Mouse (Mus musculus) lung, postnatal 0 days (tissue): ENCODE data around the gene Nsmf. TPM values are rescaled to one million over a fixed set of nuclear protein-coding genes. Genes with fewer than 3 reads are reported as not detected.
A peak's percentile ranks its signal among the peaks of the same experiment; 100 is the strongest.

Experiments used
- ATAC-seq: fragments of 200-750 bp; cut with Nextera tagmentation; 2 replicates; pipeline ENCODE4 v1.8.0; 2017; ENCODE audit warnings: moderate library complexity
- DNase-seq: peaks from one replicate; pipeline ENCODE4 v3.0.0-alpha.2; 2016; ENCODE audit warnings: low spot score
- H3K27ac ChIP-seq: fragments of 300-500 bp; sonication (generic); 2 replicates; pipeline ENCODE4 v1.5.1; 2014; ENCODE audit warnings: antibody characterized with exemption, mild to moderate bottlenecking, low read length, mixed read lengths
- H3K27me3 ChIP-seq: fragments of 300-500 bp; sonication (generic); replicated peaks from 2 replicates; pipeline ENCODE4 v1.6.1; 2014; ENCODE audit warnings: low read length, mixed read lengths; ENCODE audit not compliant: insufficient read depth
- H3K36me3 ChIP-seq: fragments of 300-500 bp; sonication (generic); 2 replicates; pipeline ENCODE4 v1.6.1; 2014; ENCODE audit warnings: low read length, mixed read lengths; ENCODE audit not compliant: insufficient read depth
- H3K4me1 ChIP-seq: fragments of 300-500 bp; sonication (generic); 2 replicates; pipeline ENCODE4 v1.6.1; 2014; ENCODE audit warnings: antibody characterized with exemption, low read depth, low read length, mixed read lengths; ENCODE audit not compliant: insufficient read depth
- H3K4me2 ChIP-seq: fragments of 300-500 bp; sonication (generic); replicated peaks from 2 replicates; pipeline ENCODE4 v1.6.1; 2014; ENCODE audit warnings: low read depth, mild to moderate bottlenecking, low read length, moderate library complexity, mixed read lengths
- H3K4me3 ChIP-seq: fragments of 300-500 bp; sonication (generic); 2 replicates; pipeline ENCODE4 v1.5.1; 2014; ENCODE audit warnings: low read depth, low read length
- H3K9ac ChIP-seq: fragments of 300-500 bp; sonication (generic); replicated peaks from 2 replicates; pipeline ENCODE4 v1.6.1; 2014; ENCODE audit warnings: low read depth, mild to moderate bottlenecking
- H3K9me3 ChIP-seq: fragments of 300-500 bp; sonication (generic); 2 replicates; pipeline ENCODE4 v1.6.1; 2016; ENCODE audit warnings: low read length, mixed read lengths
- CTCF ChIP-seq: IDR thresholded peaks from 2 replicates; pipeline ENCODE4 v1.5.1; 2016; ENCODE audit warnings: antibody characterized with exemption, mild to moderate bottlenecking
- EP300 ChIP-seq: IDR thresholded peaks from 2 replicates; pipeline ENCODE4 v1.6.1; 2016; ENCODE audit warnings: antibody characterized with exemption, mild to moderate bottlenecking, control low read depth
- WGBS: fragments of 180-500 bp; shearing (Covaris S2); extraction: QIAGEN DNeasy Blood & Tissue Kit; methylation state at CpG from one replicate; pipeline ENCODE4 v1.1.7; 2014; 5-methylcytosine and 5-hydroxymethylcytosine counted together
- polyA plus RNA-seq: library from polyadenylated mRNA; unstranded; fragments of >200 nt; fragmentation: Nextera tagmentation; extraction: Ambion mirVana; gene quantifications from 2 replicates; pipeline ENCODE4 v1.2.1, GENCODE M21; 2015

The Nsmf gene
- polyA plus RNA-seq, 1 experiment from 2014 or later, result 50.2 TPM

DNA sequence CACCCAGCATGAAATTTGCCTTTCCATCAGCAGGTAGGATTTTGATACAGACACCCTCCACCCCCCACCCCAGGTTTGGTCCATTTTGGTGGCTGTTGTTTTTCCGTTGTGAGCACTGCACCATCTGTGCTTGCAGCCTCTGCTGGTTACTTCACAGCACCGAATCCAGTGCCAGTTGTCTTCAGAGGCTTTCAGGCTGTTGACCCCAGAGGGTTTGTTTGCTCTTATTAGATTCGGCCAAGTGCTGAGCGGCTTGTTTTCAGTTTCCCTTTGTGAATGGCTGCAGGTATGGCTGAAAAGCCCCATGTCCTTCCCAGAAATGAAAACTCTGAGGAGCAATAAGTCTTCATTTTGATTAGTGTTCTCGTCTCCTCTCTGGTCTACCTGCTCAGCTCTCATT is 14.1 kb upstream of the Nsmf start:
- Histone ChIP-seq H3K4me1 (no peaks in the 10 kb centered on the region), H3K36me3 (no peaks in the 10 kb centered on the region), H3K9ac (no peak overlapping the region), H3K4me3 (no peak overlapping the region), H3K27ac (no peak overlapping the region), H3K27me3 (no peaks in the 10 kb centered on the region), H3K4me2 (no peak overlapping the region), H3K9me3 (no peaks in the 10 kb centered on the region)
- TF ChIP-seq CTCF (no peak), EP300 (no peak)
- no peak for ATAC-seq
- WGBS, result 66% methylated on average over 5 of the region's 5 CpGs
- no peak for DNase-seq

DNA sequence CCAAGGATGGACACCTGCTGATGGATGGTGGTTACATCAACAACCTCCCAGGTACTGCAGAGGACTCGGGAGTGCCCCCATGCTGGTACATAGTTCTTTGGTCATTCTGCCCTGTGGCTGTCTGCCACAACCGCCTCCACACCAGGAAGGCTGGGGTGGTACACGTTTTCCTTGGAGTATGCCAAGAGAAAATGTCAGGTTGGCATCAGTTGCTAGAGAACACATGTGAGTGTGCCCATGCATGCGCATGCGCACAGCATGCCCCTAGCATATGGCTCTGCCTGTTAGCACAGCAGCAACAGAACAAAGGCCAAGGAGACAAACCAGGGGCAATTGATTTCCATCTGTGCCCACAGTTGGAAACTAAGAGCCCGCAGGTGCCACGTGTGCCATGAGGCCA is 3.2 kb upstream of the Nsmf start:
- Histone ChIP-seq H3K9ac (no peak overlapping the region), H3K27me3 (no peaks in the 10 kb centered on the region), H3K27ac (no peak overlapping the region), H3K4me2 (no peak overlapping the region), H3K4me1 (peaks cover 7% of the 10 kb centered on the region; the same call in 1 of the 2 replicates), H3K4me3 (no peak overlapping the region), H3K36me3 (no peaks in the 10 kb centered on the region), H3K9me3 (no peaks in the 10 kb centered on the region)
- no peak for ATAC-seq
- no peak for DNase-seq
- 83% methylated on average over 7 of the region's 7 CpGs for WGBS
- TF ChIP-seq CTCF (no peak), EP300 (no peak)

DNA sequence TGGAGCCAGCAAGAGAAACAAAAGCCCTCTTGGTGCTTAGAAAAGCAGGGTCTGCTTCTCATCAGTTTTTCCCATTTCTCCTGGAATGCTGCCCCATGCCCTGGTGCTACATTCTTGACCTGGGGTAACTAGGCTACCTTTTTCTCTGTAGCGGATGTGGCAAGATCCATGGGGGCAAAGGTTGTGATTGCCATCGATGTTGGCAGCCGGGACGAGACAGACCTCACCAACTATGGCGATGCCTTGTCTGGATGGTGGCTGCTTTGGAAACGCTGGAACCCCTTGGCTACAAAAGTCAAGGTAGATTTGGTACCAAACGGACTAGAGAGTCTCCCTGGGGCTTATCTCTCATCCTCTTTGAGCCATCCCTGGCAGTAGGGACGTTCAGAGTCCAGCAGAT is 2.7 kb upstream of the Nsmf start:
- ATAC-seq (no peak), DNase-seq (no peak)
- Histone ChIP-seq H3K27me3 (no peaks in the 10 kb centered on the region), H3K36me3 (no peaks in the 10 kb centered on the region), H3K9ac (no peak overlapping the region), H3K9me3 (no peaks in the 10 kb centered on the region), H3K4me2 (no peak overlapping the region), H3K4me3 (no peak overlapping the region), H3K27ac (no peak overlapping the region), H3K4me1 (peaks cover 7% of the 10 kb centered on the region; the same call in 1 of the 2 replicates)
- WGBS, result 86% methylated on average over 8 of the region's 8 CpGs
- TF ChIP-seq CTCF (no peak), EP300 (no peak)

DNA sequence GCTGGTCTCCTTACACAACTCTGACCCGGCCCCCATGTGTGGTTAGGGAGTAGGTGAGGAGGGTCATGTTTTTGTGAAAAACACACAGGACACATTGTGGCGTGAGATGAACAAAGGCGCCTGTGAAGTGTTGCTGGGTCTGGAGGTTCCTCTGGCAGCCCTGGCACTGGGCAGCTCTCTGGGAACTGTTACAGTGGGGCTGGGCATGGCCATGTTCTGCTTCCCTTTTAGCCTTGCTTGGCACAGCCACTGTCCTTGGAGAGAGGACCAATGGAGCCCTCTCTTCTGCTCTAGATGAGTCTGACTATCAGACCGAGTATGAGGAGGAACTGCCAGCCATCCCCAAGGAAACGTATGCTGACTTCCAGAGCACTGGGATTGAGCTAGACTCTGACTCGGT is 1.1 kb upstream of the Nsmf start:
- Histone ChIP-seq H3K9ac (no peak overlapping the region), H3K4me2 (no peak overlapping the region), H3K4me1 (peaks cover 7% of the 10 kb centered on the region; the same call in 1 of the 2 replicates), H3K36me3 (no peaks in the 10 kb centered on the region), H3K27me3 (no peaks in the 10 kb centered on the region), H3K9me3 (no peaks in the 10 kb centered on the region), H3K27ac (no peak overlapping the region), H3K4me3 (no peak overlapping the region)
- DNase-seq, result no peak
- WGBS, result 91% methylated on average over 6 of the region's 6 CpGs
- ATAC-seq, result no peak
- TF ChIP-seq EP300, result no peak
- no peak for TF ChIP-seq CTCF

DNA sequence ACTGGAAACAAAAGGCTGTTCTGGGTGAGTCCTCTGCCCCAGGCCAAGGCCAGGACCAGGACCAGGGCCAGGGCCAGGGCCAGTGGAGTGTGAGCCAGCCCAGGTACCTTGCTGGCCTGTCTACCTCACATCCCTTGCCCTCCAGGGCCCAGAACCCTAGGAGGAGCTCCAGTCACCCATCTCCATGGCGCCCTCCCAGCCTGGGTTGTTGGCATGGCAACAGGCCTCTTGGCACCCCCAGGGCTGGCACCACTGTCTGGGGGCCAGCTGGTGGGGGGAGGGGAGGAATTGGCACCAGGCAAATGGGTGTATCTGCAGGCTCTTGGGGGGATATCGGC is 882 bp downstream of the Nsmf start:
- H3K4me1 ChIP-seq, result peaks cover 7% of the 10 kb centered on the region; the same call in 1 of the 2 replicates
- H3K4me2 ChIP-seq, result peak overlapping the region; percentile 85
- DNase-seq (no peak), ATAC-seq (no peak)
- no peak for TF ChIP-seq CTCF
- no peak for TF ChIP-seq EP300
- no peaks in the 10 kb centered on the region for H3K36me3 ChIP-seq
- H3K9me3 ChIP-seq, result no peaks in the 10 kb centered on the region
- H3K9ac ChIP-seq, result peak overlapping the region; percentile 63
- no peak overlapping the region for H3K27ac ChIP-seq
- peak overlapping the region; percentile 65 for H3K4me3 ChIP-seq
- no peaks in the 10 kb centered on the region for H3K27me3 ChIP-seq
- WGBS, result 60% methylated on average over 2 of the region's 2 CpGs

DNA sequence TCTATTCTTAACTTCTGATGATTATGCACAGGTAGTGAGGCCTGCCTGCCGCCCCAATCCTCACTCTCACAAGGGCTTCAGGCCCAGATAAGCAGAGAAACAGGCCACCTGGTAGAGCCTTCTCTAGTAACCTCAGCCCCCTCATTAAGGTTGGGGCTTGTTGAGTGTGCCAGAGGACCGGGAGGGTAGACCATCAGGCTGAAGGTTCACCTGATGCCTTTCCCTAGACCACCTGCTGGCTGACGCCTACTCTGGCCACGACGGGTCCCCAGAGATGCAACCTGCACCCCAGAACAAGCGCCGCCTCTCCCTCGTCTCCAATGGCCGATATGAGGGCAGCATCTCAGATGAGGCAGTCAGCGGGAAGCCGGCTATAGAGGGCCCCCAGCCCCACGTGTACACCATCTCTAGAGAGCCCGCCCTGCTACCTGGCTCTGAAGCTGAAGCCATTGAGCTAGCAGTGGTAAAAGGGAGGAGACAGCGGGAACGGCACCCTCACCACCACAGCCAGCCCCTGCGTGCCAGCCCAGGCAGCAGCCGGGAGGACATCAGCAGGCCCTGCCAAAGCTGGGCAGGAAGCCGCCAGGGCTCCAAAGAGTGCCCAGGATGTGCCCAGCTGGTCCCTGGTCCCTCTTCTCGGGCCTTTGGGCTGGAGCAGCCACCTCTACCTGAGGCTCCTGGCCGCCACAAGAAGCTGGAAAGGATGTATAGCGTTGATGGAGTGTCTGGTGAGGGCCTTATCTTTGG is 1.4 kb downstream of the Nsmf start:
- Histone ChIP-seq H3K27ac (no peak overlapping the region), H3K36me3 (no peaks in the 10 kb centered on the region), H3K4me1 (peaks cover 7% of the 10 kb centered on the region; the same call in 1 of the 2 replicates), H3K9ac (no peak overlapping the region), H3K9me3 (no peaks in the 10 kb centered on the region), H3K27me3 (no peaks in the 10 kb centered on the region), H3K4me2 (peak overlapping the region; percentile 85; the same call in 1 of the 2 replicates), H3K4me3 (peak overlapping the region; percentile 65; the same call in 1 of the 2 replicates)
- TF ChIP-seq EP300 (no peak), CTCF (no peak)
- DNase-seq (no peak), ATAC-seq (no peak)
- WGBS, result 90% methylated on average over 19 of the region's 21 CpGs
